Mouse (Mus musculus) megakaryocyte-erythroid progenitor cell, adult 5-6 weeks (primary cell): ENCODE data around the gene Olfr1016. TPM values are rescaled to one million over a fixed set of nuclear protein-coding genes. Genes with fewer than 3 reads are reported as not detected.

Experiments used
- ATAC-seq: replicated peaks from 2 replicates; pipeline ENCODE4 v1.8.0; 2016; ENCODE audit warnings: mild to moderate bottlenecking, inconsistent platforms; ENCODE audit not compliant: severe bottlenecking, poor library complexity, low FRiP score, low TSS enrichment
- total RNA-seq, 2 experiments: library from RNA; stranded (forward) in 1 of 2; stranded (reverse) in 1 of 2; fragments of 200-1000, 215-1000 nt in 1 of 2; fragments of >200 nt in 1 of 2; fragmentation: Nextera tagmentation in 1 of 2; gene quantifications; 2 replicates each; pipeline ENCODE4 v1.2.3; 2014 to 2017

The Olfr1016 gene
- not detected in 2 replicates for total RNA-seq (2014; fragmentation: Nextera tagmentation)
- total RNA-seq (2017) = not detected in 2 replicates

- ATAC-seq = no peak
Observed at GRCm38 (mm10) chr2:85802444-85802843, at the start of gene Olfr1016. Olfr1016 (minus strand) TSS chr2:85802544.

GRCm38 (mm10) chr2:85846730-85847129 is 44.4 kb upstream of the Olfr1016 start, which contains the start of gene Olfr1020:
Olfr1020 (plus strand) TSS chr2:85847030.
- no peak for ATAC-seq

- ATAC-seq = no peak
Observed at GRCm38 (mm10) chr2:85845383-85845782, 43.0 kb upstream of the Olfr1016 start, which contains the start of gene Olfr1019. Olfr1019 (minus strand) TSS chr2:85845483.

GRCm38 (mm10) chr2:85818179-85818578 is 15.8 kb upstream of the Olfr1016 start, which contains the start of gene Olfr1018:
Olfr1018 (plus strand) TSS chr2:85818479.
- ATAC-seq = no peak

- ATAC-seq = no peak
Observed at GRCm38 (mm10) chr2:85804501-85804900, 2.2 kb upstream of the Olfr1016 start.

GRCm38 (mm10) chr2:85792331-85792730 is 10.0 kb downstream of the Olfr1016 start:
- no peak for ATAC-seq

- ATAC-seq = no peak
Observed at GRCm38 (mm10) chr2:85781717-85782116, 20.6 kb downstream of the Olfr1016 start, which contains the start of gene Olfr1015. Olfr1015 (plus strand) TSS chr2:85782017.

- no peak for ATAC-seq
Observed at GRCm38 (mm10) chr2:85772413-85772812, 29.9 kb downstream of the Olfr1016 start, which contains the start of gene Olfr1014. Olfr1014 (plus strand) TSS chr2:85772713.

- no peak for ATAC-seq
Observed at GRCm38 (mm10) chr2:85766798-85767197, 35.5 kb downstream of the Olfr1016 start, which contains the start of gene Olfr1013. Olfr1013 (plus strand) TSS chr2:85767098.

GRCm38 (mm10) chr2:85762666-85763065 is 39.7 kb downstream of the Olfr1016 start, which contains the start of gene Olfr1012:
Olfr1012 (minus strand) TSS chr2:85762766.
- ATAC-seq = no peak

GRCm38 (mm10) chr2:85753822-85754221 is 48.5 kb downstream of the Olfr1016 start:
- no peak for ATAC-seq

Other genes with a start within 250 kb of the Olfr1016 start
- gene Olfr996, start 223.3 kb downstream of the Olfr1016 start, total RNA-seq (2014; fragmentation: Nextera tagmentation) = not detected in 2 replicates
- gene Olfr996, start 223.3 kb downstream of the Olfr1016 start, total RNA-seq (2017) = not detected in 2 replicates
- not detected in 2 replicates for gene Olfr998, start 213.6 kb downstream of the Olfr1016 start, total RNA-seq (2014; fragmentation: Nextera tagmentation)
- not detected in 2 replicates for gene Olfr998, start 213.6 kb downstream of the Olfr1016 start, total RNA-seq (2017)
- gene Olfr1000, start 190.6 kb downstream of the Olfr1016 start, total RNA-seq (2014; fragmentation: Nextera tagmentation) = not detected in 2 replicates
- gene Olfr1000, start 190.6 kb downstream of the Olfr1016 start, total RNA-seq (2017) = not detected in 2 replicates
- gene Olfr1002, start 151.8 kb downstream of the Olfr1016 start, total RNA-seq (2014; fragmentation: Nextera tagmentation) = not detected in 2 replicates
- not detected in 2 replicates for gene Olfr1002, start 151.8 kb downstream of the Olfr1016 start, total RNA-seq (2017)
- gene Olfr154, start 138.1 kb downstream of the Olfr1016 start, total RNA-seq (2014; fragmentation: Nextera tagmentation) = not detected in 2 replicates
- not detected in 2 replicates for gene Olfr154, start 138.1 kb downstream of the Olfr1016 start, total RNA-seq (2017)
- not detected in 2 replicates for gene Olfr1006, start 123.8 kb downstream of the Olfr1016 start, total RNA-seq (2014; fragmentation: Nextera tagmentation)
- gene Olfr1006, start 123.8 kb downstream of the Olfr1016 start, total RNA-seq (2017) = not detected in 2 replicates
- not detected in 2 replicates for gene Olfr1008, start 113.1 kb downstream of the Olfr1016 start, total RNA-seq (2014; fragmentation: Nextera tagmentation)
- gene Olfr1008, start 113.1 kb downstream of the Olfr1016 start, total RNA-seq (2017) = not detected in 2 replicates
- not detected in 2 replicates for gene Olfr1009, start 87.1 kb downstream of the Olfr1016 start, total RNA-seq (2014; fragmentation: Nextera tagmentation)
- not detected in 2 replicates for gene Olfr1009, start 87.1 kb downstream of the Olfr1016 start, total RNA-seq (2017)
- gene Olfr1012, start 39.8 kb downstream of the Olfr1016 start, total RNA-seq (2014; fragmentation: Nextera tagmentation) = not detected in 2 replicates
- not detected in 2 replicates for gene Olfr1012, start 39.8 kb downstream of the Olfr1016 start, total RNA-seq (2017)
- not detected in 2 replicates for gene Olfr1013, start 35.4 kb downstream of the Olfr1016 start, total RNA-seq (2014; fragmentation: Nextera tagmentation)
- not detected in 2 replicates for gene Olfr1013, start 35.4 kb downstream of the Olfr1016 start, total RNA-seq (2017)
- gene Olfr1014, start 29.8 kb downstream of the Olfr1016 start, total RNA-seq (2014; fragmentation: Nextera tagmentation) = not detected in 2 replicates
- not detected in 2 replicates for gene Olfr1014, start 29.8 kb downstream of the Olfr1016 start, total RNA-seq (2017)
- not detected in 2 replicates for gene Olfr1015, start 20.5 kb downstream of the Olfr1016 start, total RNA-seq (2014; fragmentation: Nextera tagmentation)
- not detected in 2 replicates for gene Olfr1015, start 20.5 kb downstream of the Olfr1016 start, total RNA-seq (2017)
- gene Olfr1018, start 15.9 kb upstream of the Olfr1016 start, total RNA-seq (2014; fragmentation: Nextera tagmentation) = not detected in 2 replicates
- not detected in 2 replicates for gene Olfr1018, start 15.9 kb upstream of the Olfr1016 start, total RNA-seq (2017)
- not detected in 2 replicates for gene Olfr1019, start 42.9 kb upstream of the Olfr1016 start, total RNA-seq (2014; fragmentation: Nextera tagmentation)
- gene Olfr1019, start 42.9 kb upstream of the Olfr1016 start, total RNA-seq (2017) = not detected in 2 replicates
- gene Olfr1020, start 44.5 kb upstream of the Olfr1016 start, total RNA-seq (2014; fragmentation: Nextera tagmentation) = not detected in 2 replicates
- not detected in 2 replicates for gene Olfr1020, start 44.5 kb upstream of the Olfr1016 start, total RNA-seq (2017)
- gene Olfr1022, start 66.0 kb upstream of the Olfr1016 start, total RNA-seq (2014; fragmentation: Nextera tagmentation) = not detected in 2 replicates
- not detected in 2 replicates for gene Olfr1022, start 66.0 kb upstream of the Olfr1016 start, total RNA-seq (2017)
- not detected in 2 replicates for gene Olfr1023, start 83.1 kb upstream of the Olfr1016 start, total RNA-seq (2014; fragmentation: Nextera tagmentation)
- not detected in 2 replicates for gene Olfr1023, start 83.1 kb upstream of the Olfr1016 start, total RNA-seq (2017)
- not detected in 2 replicates for gene Olfr1024, start 102.5 kb upstream of the Olfr1016 start, total RNA-seq (2014; fragmentation: Nextera tagmentation)
- not detected in 2 replicates for gene Olfr1024, start 102.5 kb upstream of the Olfr1016 start, total RNA-seq (2017)
- gene Olfr1025-ps1, start 112.6 kb upstream of the Olfr1016 start, total RNA-seq (2014; fragmentation: Nextera tagmentation) = not detected in 2 replicates
- gene Olfr1025-ps1, start 112.6 kb upstream of the Olfr1016 start, total RNA-seq (2017) = not detected in 2 replicates
- not detected in 2 replicates for gene Olfr1026, start 119.0 kb upstream of the Olfr1016 start, total RNA-seq (2014; fragmentation: Nextera tagmentation)
- gene Olfr1026, start 119.0 kb upstream of the Olfr1016 start, total RNA-seq (2017) = not detected in 2 replicates
- gene Olfr1028, start 147.9 kb upstream of the Olfr1016 start, total RNA-seq (2014; fragmentation: Nextera tagmentation) = not detected in 2 replicates
- gene Olfr1028, start 147.9 kb upstream of the Olfr1016 start, total RNA-seq (2017) = not detected in 2 replicates
- not detected in 2 replicates for gene Olfr1029, start 171.4 kb upstream of the Olfr1016 start, total RNA-seq (2014; fragmentation: Nextera tagmentation)
- not detected in 2 replicates for gene Olfr1029, start 171.4 kb upstream of the Olfr1016 start, total RNA-seq (2017)
- gene Olfr1030, start 176.7 kb upstream of the Olfr1016 start, total RNA-seq (2014; fragmentation: Nextera tagmentation) = not detected in 2 replicates
- gene Olfr1030, start 176.7 kb upstream of the Olfr1016 start, total RNA-seq (2017) = not detected in 2 replicates
- gene Olfr1031, start 187.8 kb upstream of the Olfr1016 start, total RNA-seq (2014; fragmentation: Nextera tagmentation) = not detected in 2 replicates
- not detected in 2 replicates for gene Olfr1031, start 187.8 kb upstream of the Olfr1016 start, total RNA-seq (2017)
- not detected in 2 replicates for gene Olfr1032, start 203.0 kb upstream of the Olfr1016 start, total RNA-seq (2014; fragmentation: Nextera tagmentation)
- not detected in 2 replicates for gene Olfr1032, start 203.0 kb upstream of the Olfr1016 start, total RNA-seq (2017)
- gene Olfr1033, start 218.1 kb upstream of the Olfr1016 start, total RNA-seq (2014; fragmentation: Nextera tagmentation) = 0.09 TPM in 1 of 2 replicates, not detected in the other
- not detected in 2 replicates for gene Olfr1033, start 218.1 kb upstream of the Olfr1016 start, total RNA-seq (2017)
- not detected in 2 replicates for gene Olfr1034, start 243.3 kb upstream of the Olfr1016 start, total RNA-seq (2014; fragmentation: Nextera tagmentation)
- not detected in 2 replicates for gene Olfr1034, start 243.3 kb upstream of the Olfr1016 start, total RNA-seq (2017)